Comparison of ENCODE assay signal across 8 mouse cellular contexts in the genomic region with DNA sequence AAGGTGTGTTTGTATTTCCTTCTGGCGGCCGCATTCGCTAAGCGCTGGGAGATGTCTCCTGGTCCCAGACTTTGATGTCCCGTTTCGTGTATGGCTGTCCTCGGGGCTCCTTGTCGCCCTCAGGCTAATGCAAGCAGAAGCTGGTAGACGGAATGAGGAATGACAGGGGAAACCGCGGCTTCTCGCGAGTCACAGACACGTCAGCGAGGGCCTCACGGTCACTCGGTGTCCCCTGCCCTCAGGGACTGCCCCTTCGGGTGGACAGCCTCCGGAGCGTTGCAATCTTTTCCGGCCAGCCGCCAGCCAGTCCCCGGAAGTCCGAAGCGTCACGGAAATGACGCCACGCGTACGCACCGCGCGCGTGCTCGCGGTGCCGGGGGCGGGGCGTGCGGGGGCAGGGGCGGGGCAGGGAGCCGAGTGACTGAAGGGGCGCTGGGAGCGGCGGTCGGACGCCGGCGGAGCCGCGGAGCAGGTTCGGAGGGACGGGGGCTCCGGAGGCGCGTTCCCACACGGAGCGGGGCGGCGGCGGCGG. TPM values are rescaled to one million over a fixed set of nuclear protein-coding genes. Genes with fewer than 3 reads are reported as not detected.
DNase-seq lines count a peak whose midpoint lies in the region; ATAC-seq and TF ChIP-seq lines count a peak whose summit lies in the region.

A gene (plus strand): TSS at position 376 of the 532 bp plus-strand sequence.

- 0 out of 2 replicates have a peak, but pooled peaks have one; percentile 4 for TF ChIP-seq CTCF in liver, postnatal 0 days (IDR thresholded peaks at IDR 0.05; ENCODE audit: low read depth)

- WGBS in forebrain, embryonic 16.5 days, result under 1% methylated on average over 54 of the region's 62 CpGs
- 1% methylated on average over 41 of the region's 62 CpGs for WGBS in liver, postnatal 0 days (ENCODE audit: insufficient replicate concordance)
- WGBS in neural tube, embryonic 13.5 days, result under 1% methylated on average over 41 of the region's 62 CpGs

- in situ Hi-C loops in ES-E14 (cut with MboI; ENCODE audit: low sequenced_read_pairs in 2 of 2, unreplicated experiment in 2 of 2), result no loop called here

- TF ChIP-seq EP300 in liver, postnatal 0 days (IDR thresholded peaks at IDR 0.05; ENCODE audit: low read depth), result no peak; the same call in 1 of the 2 replicates

- H3K9me3 ChIP-seq in ES-E14 (ENCODE audit: control insufficient read depth, insufficient read depth, low read depth, low read length), result no peaks in the 10 kb centered on the region
- no peaks in the 10 kb centered on the region for H3K9me3 ChIP-seq in forebrain, embryonic 16.5 days (ENCODE audit: control insufficient read depth, low read length)
- H3K9me3 ChIP-seq in liver, postnatal 0 days (ENCODE audit: low read length), result no peaks in the 10 kb centered on the region
- H3K9me3 ChIP-seq in neural tube, embryonic 13.5 days, result no peaks in the 10 kb centered on the region

- peak; percentile 97 for ATAC-seq in forebrain, embryonic 16.5 days
- ATAC-seq in liver, postnatal 0 days, result peak; percentile 94
- peak; percentile 93 for ATAC-seq in neural tube, embryonic 13.5 days (ENCODE audit: low read depth)

- DNase-seq in ES-E14 (ENCODE audit: low read depth, low spot score), result peak; percentile 60
- peak; percentile 94 to 96 for DNase-seq in cerebellum, adult 18-20 months
- DNase-seq in heart, postnatal 25 days (ENCODE audit: low spot score), result peak; percentile 94
- peak; percentile 92 for DNase-seq in layer of hippocampus, adult 11-12 months (ENCODE audit: low spot score)
- peak; percentile 97 for DNase-seq in liver, postnatal 0 days
- peak; percentile 68 for DNase-seq in telencephalon, adult 2 months (ENCODE audit: low read depth, low spot score)

- H3K36me3 ChIP-seq in ES-E14 (ENCODE audit: control insufficient read depth, insufficient read depth, low read length, poor library complexity, severe bottlenecking), result no peaks in the 10 kb centered on the region
- H3K36me3 ChIP-seq in forebrain, embryonic 16.5 days (ENCODE audit: control insufficient read depth, insufficient read depth), result no peaks in the 10 kb centered on the region
- no peaks in the 10 kb centered on the region for H3K36me3 ChIP-seq in liver, postnatal 0 days (replicated peaks; ENCODE audit: insufficient read depth, low read length)
- H3K36me3 ChIP-seq in neural tube, embryonic 13.5 days, result no peaks in the 10 kb centered on the region

- H3K4me2 ChIP-seq in forebrain, embryonic 16.5 days (ENCODE audit: low read length), result peak within 1 kb of the TSS; percentile 94
- peak within 1 kb of the TSS; percentile 79 for H3K4me2 ChIP-seq in liver, postnatal 0 days (ENCODE audit: low read depth, low read length)
- peak within 1 kb of the TSS; percentile 79 for H3K4me2 ChIP-seq in neural tube, embryonic 13.5 days

- no peaks in the 10 kb centered on the region for H3K27me3 ChIP-seq in forebrain, embryonic 16.5 days (replicated peaks; ENCODE audit: control insufficient read depth, insufficient read depth, low read length)
- H3K27me3 ChIP-seq in liver, postnatal 0 days (ENCODE audit: insufficient read depth, low read length), result no peaks in the 10 kb centered on the region
- H3K27me3 ChIP-seq in neural tube, embryonic 13.5 days, result no peaks in the 10 kb centered on the region

- peak within 1 kb of the TSS; percentile 99 to 100 for H3K4me3 ChIP-seq in ES-E14 (ENCODE audit: insufficient read depth in 1 of 2, low read depth in 1 of 2, low read length in 2 of 2, poor library complexity in 1 of 2, severe bottlenecking in 1 of 2)
- peak within 1 kb of the TSS; percentile 94 for H3K4me3 ChIP-seq in forebrain, embryonic 16.5 days (replicated peaks; ENCODE audit: low read length)
- H3K4me3 ChIP-seq in liver, postnatal 0 days (ENCODE audit: low read depth, low read length), result peak within 1 kb of the TSS; percentile 96
- H3K4me3 ChIP-seq in neural tube, embryonic 13.5 days, result peak within 1 kb of the TSS; percentile 89

- H3K4me1 ChIP-seq in ES-E14 (ENCODE audit: control insufficient read depth in 2 of 2, insufficient read depth in 2 of 2, low read length in 2 of 2, poor library complexity in 1 of 2), result peaks cover 4 to 6% of the 10 kb centered on the region in 2 experiments; a peak in 2 of 4 replicates
- H3K4me1 ChIP-seq in forebrain, embryonic 16.5 days (replicated peaks; ENCODE audit: control insufficient read depth, insufficient read depth, low read length), result peaks cover 21% of the 10 kb centered on the region
- peaks cover 43% of the 10 kb centered on the region for H3K4me1 ChIP-seq in liver, postnatal 0 days (ENCODE audit: insufficient read depth)
- H3K4me1 ChIP-seq in neural tube, embryonic 13.5 days (replicated peaks), result peaks cover 24% of the 10 kb centered on the region

- H3K9ac ChIP-seq in ES-E14 (ENCODE audit: insufficient read depth, low read depth, low read length, poor library complexity, severe bottlenecking), result peak within 1 kb of the TSS; percentile 97
- H3K9ac ChIP-seq in forebrain, embryonic 16.5 days (replicated peaks; ENCODE audit: low read depth, low read length), result peak within 1 kb of the TSS; percentile 94
- peak within 1 kb of the TSS; percentile 92 for H3K9ac ChIP-seq in liver, postnatal 0 days (replicated peaks)
- peak within 1 kb of the TSS; percentile 89 for H3K9ac ChIP-seq in neural tube, embryonic 13.5 days

- intact Hi-C loops in heart, postnatal 25 days (cut with DNase I), result no loop called here

- peak within 1 kb of the TSS; percentile 58; the same call in 1 of the 2 replicates for H3K27ac ChIP-seq in ES-E14 (ENCODE audit: insufficient read depth, low read depth, low read length, poor library complexity, severe bottlenecking)
- peak within 1 kb of the TSS; percentile 84 for H3K27ac ChIP-seq in forebrain, embryonic 16.5 days (ENCODE audit: low read length)
- H3K27ac ChIP-seq in liver, postnatal 0 days (ENCODE audit: low read depth), result peak within 1 kb of the TSS; percentile 98
- H3K27ac ChIP-seq in neural tube, embryonic 13.5 days (replicated peaks), result peak within 1 kb of the TSS; percentile 85

TF ChIP-seq in ES-E14, 5 proteins besides CTCF, POLR2A, EP300 and RAD21:
- TF ChIP-seq HCFC1 (IDR thresholded peaks at IDR 0.05; ENCODE audit: borderline replicate concordance, insufficient read depth, low read length) (no peak), MAFK (IDR thresholded peaks at IDR 0.05; ENCODE audit: insufficient read depth, low read depth, low read length) (no peak), CHD2 (IDR thresholded peaks at IDR 0.05; ENCODE audit: low read depth, low read length) (no peak), ZNF384 (IDR thresholded peaks at IDR 0.05; ENCODE audit: low read depth, low read length) (no peak), ZC3H11A (IDR thresholded peaks at IDR 0.05; ENCODE audit: borderline replicate concordance, low read depth, low read length) (no peak)

RNA-seq across cellular contexts. Expression of the gene that starts here (rescaled TPM):
- total RNA-seq in ES-E14 (2012; rRNA removed), result 17.0 and 18.2 TPM in 2 replicates
- polyA plus RNA-seq in forebrain, embryonic 16.5 days (2015; fragmentation: Nextera tagmentation; extraction: Ambion mirVana), result 44.7 and 47.0 TPM in 2 replicates
- 10 to 100 TPM; 18.5 to 20.2 TPM for total RNA-seq in heart, postnatal 25 days (2021)
- 18.5 and 19.7 TPM in 2 replicates for polyA plus RNA-seq in liver, postnatal 0 days (2015; fragmentation: Nextera tagmentation; extraction: Ambion mirVana)
- polyA plus RNA-seq in neural tube, embryonic 13.5 days (2015; fragmentation: Nextera tagmentation; extraction: Ambion mirVana), result 36.4 and 36.6 TPM in 2 replicates

Comparison
In these comparisons a context has a peak if more than half of its experiments do, and no peak if none do; other contexts are left out.
1. Peak in every context shown above with its lines: DNase-seq, ATAC-seq, H3K4me3 ChIP-seq and H3K27ac ChIP-seq.